Mouse (Mus musculus) liver, adult 2 months (tissue): ENCODE measurements around the gene Ugt1a6b. TPM values are rescaled to one million over a fixed set of nuclear protein-coding genes. Genes with fewer than 3 reads are reported as not detected.

Source experiments
- DNase-seq: peaks from one replicate; pipeline ENCODE4 v3.0.0-alpha.2; 2011; ENCODE audit warnings: low read depth, low spot score; ENCODE audit errors: extremely low read depth
- H3K27ac ChIP-seq: fragments of 200-500 bp; replicated peaks from 2 replicates; pipeline ENCODE4 v1.5.1; 2012; ENCODE audit warnings: low read depth, mild to moderate bottlenecking, control low read depth, inconsistent platforms, low read length; ENCODE audit not compliant: insufficient read depth
- H3K27me3 ChIP-seq: fragments of 200-500 bp; 2 replicates; pipeline ENCODE4 v1.6.1; 2012; ENCODE audit warnings: mild to moderate bottlenecking, moderate library complexity, low read length, inconsistent platforms; ENCODE audit not compliant: control insufficient read depth, insufficient read depth
- H3K36me3 ChIP-seq: fragments of 200-500 bp; 2 replicates; pipeline ENCODE4 v1.6.1; 2012; ENCODE audit warnings: low read length, inconsistent platforms; ENCODE audit not compliant: control insufficient read depth, insufficient read depth
- H3K4me1 ChIP-seq: fragments of 200-500 bp; 2 replicates; pipeline ENCODE4 v1.6.1; 2011; ENCODE audit warnings: low read length; ENCODE audit not compliant: control insufficient read depth, insufficient read depth
- H3K4me3 ChIP-seq: fragments of 200-500 bp; 2 replicates; pipeline ENCODE4 v1.5.1; 2011; ENCODE audit warnings: low read depth, mild to moderate bottlenecking, control low read depth, low read length, moderate library complexity; ENCODE audit not compliant: insufficient read depth
- H3K79me2 ChIP-seq: fragments of 200-500 bp; 2 replicates; pipeline ENCODE4 v1.6.1; 2012; ENCODE audit warnings: inconsistent platforms, mild to moderate bottlenecking, low read length, moderate library complexity; ENCODE audit not compliant: control insufficient read depth, insufficient read depth
- H3K9ac ChIP-seq: fragments of 200-500 bp; 2 replicates; pipeline ENCODE4 v1.6.1; 2012; ENCODE audit warnings: low read depth, mild to moderate bottlenecking, control low read depth, inconsistent platforms, low read length
- CTCF ChIP-seq: fragments of 200-500 bp; IDR thresholded peaks from 2 replicates; pipeline ENCODE4 v1.5.1; 2011; ENCODE audit warnings: low read depth, low read length, control low read depth
- POLR2A ChIP-seq: fragments of 200-500 bp; IDR thresholded peaks from 2 replicates; pipeline ENCODE4 v1.6.1; 2011; ENCODE audit warnings: low read length, control low read depth; ENCODE audit not compliant: insufficient read depth; ENCODE audit errors: extremely low read depth
- WGBS: fragments of 180-500 bp; shearing (Covaris S2); methylation state at CpG from one replicate; pipeline ENCODE4 v1.1.7; 2018; 5-methylcytosine and 5-hydroxymethylcytosine counted together
- polyA plus RNA-seq: library from polyadenylated mRNA; depleted of rRNA; stranded (reverse); fragments of >200 nt; gene quantifications from 2 replicates; pipeline ENCODE4 v1.2.3, GENCODE M21; 2012
- total RNA-seq: library from RNA; depleted of rRNA; stranded (reverse); fragments of >200 nt; gene quantifications from 2 replicates; pipeline ENCODE4 v1.2.3, GENCODE M21; 2014

Gene Ugt1a6b
- total and polyA plus RNA-seq, 2 experiments: 91.0 to 97.1 TPM

- no peak for DNase-seq
- H3K27ac ChIP-seq: no peak within 1 kb of the TSS
- no peak within 1 kb of the TSS for H3K9ac ChIP-seq
- peaks cover 30% of the 10 kb centered on the region for H3K36me3 ChIP-seq
- H3K79me2 ChIP-seq: peaks cover 25% of the 10 kb centered on the region
- WGBS: 71% methylated on average over 7 of the region's 7 CpGs
- peaks cover 9% of the 10 kb centered on the region; the same call in 1 of the 2 replicates for H3K4me1 ChIP-seq
- no peak within 1 kb of the TSS for H3K4me3 ChIP-seq
- TF ChIP-seq CTCF (no peak), POLR2A (no peak)
- no peaks in the 10 kb centered on the region for H3K27me3 ChIP-seq
These were observed 97.4 kb downstream of the Ugt1a6b start, which contains the start of gene Ugt1a2 for GRCm38 (mm10) chr1:88200456-88200855. TSS of gene Ugt1a2 (plus strand) at chr1:88200601.

- Histone ChIP-seq H3K4me1 (peaks cover 12% of the 10 kb centered on the region), H3K4me3 (peak within 1 kb of the TSS; percentile 54; the same call in 1 of the 2 replicates), H3K9ac (peak within 1 kb of the TSS; percentile 35; the same call in 1 of the 2 replicates), H3K36me3 (peaks cover 27% of the 10 kb centered on the region), H3K79me2 (peaks cover 16% of the 10 kb centered on the region), H3K27me3 (no peaks in the 10 kb centered on the region), H3K27ac (peak within 1 kb of the TSS; percentile 12; the same call in 1 of the 2 replicates)
- TF ChIP-seq POLR2A (no peak), CTCF (no peak)
- no peak for DNase-seq
- 57% methylated on average over 62 of the region's 62 CpGs for WGBS
These were observed 102.4 kb downstream of the Ugt1a6b start, which contains the start of gene Dnajb3 for GRCm38 (mm10) chr1:88205294-88205922. TSS of gene Dnajb3 (minus strand) at chr1:88205782.

GRCm38 (mm10) chr1:88206843-88207479, 103.9 kb downstream of the Ugt1a6b start:
- Histone ChIP-seq H3K4me3 (no peak overlapping the region), H3K27me3 (no peaks in the 10 kb centered on the region), H3K9ac (no peak overlapping the region), H3K79me2 (peaks cover 13% of the 10 kb centered on the region), H3K36me3 (peaks cover 22% of the 10 kb centered on the region), H3K4me1 (peaks cover 12% of the 10 kb centered on the region), H3K27ac (peak overlapping the region; percentile 55)
- peak; percentile 84 for DNase-seq
- 25% methylated on average over 2 of the region's 2 CpGs for WGBS
- TF ChIP-seq POLR2A: no peak
- no peak for TF ChIP-seq CTCF

GRCm38 (mm10) chr1:88211812-88212211, 108.8 kb downstream of the Ugt1a6b start, which contains the start of gene Ugt1a1:
TSS of gene Ugt1a1 (plus strand) at chr1:88211959.
- WGBS: 48% methylated on average over 8 of the region's 8 CpGs
- Histone ChIP-seq H3K9ac (peak within 1 kb of the TSS; percentile 56), H3K79me2 (peaks cover 16% of the 10 kb centered on the region), H3K27ac (peak within 1 kb of the TSS; percentile 69), H3K36me3 (peaks cover 18% of the 10 kb centered on the region), H3K4me3 (peak within 1 kb of the TSS; percentile 17), H3K4me1 (peaks cover 9% of the 10 kb centered on the region), H3K27me3 (no peaks in the 10 kb centered on the region)
- DNase-seq: peak; percentile 100
- TF ChIP-seq CTCF (no peak), POLR2A (no peak)

- peak; percentile 86 for DNase-seq
- Histone ChIP-seq H3K27ac (peak overlapping the region; percentile 69), H3K79me2 (peaks cover 16% of the 10 kb centered on the region), H3K27me3 (no peaks in the 10 kb centered on the region), H3K4me1 (peaks cover 8% of the 10 kb centered on the region), H3K9ac (peak overlapping the region; percentile 56), H3K4me3 (peak overlapping the region; percentile 17), H3K36me3 (peaks cover 25% of the 10 kb centered on the region)
- 42% methylated on average over 8 of the region's 8 CpGs for WGBS
- TF ChIP-seq POLR2A: no peak
- no peak for TF ChIP-seq CTCF
These were observed 109.4 kb downstream of the Ugt1a6b start for GRCm38 (mm10) chr1:88212341-88213045.
